Mouse (Mus musculus) G1E (cell line): ENCODE measurements around the gene Phf3. TPM values are rescaled to one million over a fixed set of nuclear protein-coding genes. Genes with fewer than 3 reads are reported as not detected.

Experiments
- ATAC-seq: 2 replicates; pipeline ENCODE4 v1.8.0; 2016; ENCODE audit warnings: mild to moderate bottlenecking; ENCODE audit not compliant: insufficient number of reproducible peaks, poor library complexity, low FRiP score, severe bottlenecking; ENCODE audit errors: extremely low read depth
- DNase-seq: peaks from one replicate; pipeline ENCODE4 v3.0.0; 2012; ENCODE audit warnings: low spot score
- H3K27me3 ChIP-seq: 2 replicates; pipeline ENCODE4 v1.6.1; 2012; ENCODE audit warnings: mild to moderate bottlenecking, low read length, inconsistent platforms; ENCODE audit not compliant: insufficient read depth
- H3K36me3 ChIP-seq: replicated peaks from 2 replicates; pipeline ENCODE3; 2012; ENCODE audit warnings: mild to moderate bottlenecking, inconsistent platforms
- H3K4me1 ChIP-seq: 2 replicates; pipeline ENCODE4 v1.6.1; 2012; ENCODE audit warnings: low read depth, low read length, inconsistent platforms, mixed read lengths; ENCODE audit not compliant: insufficient read depth
- H3K4me3 ChIP-seq: 2 replicates; pipeline ENCODE4 v1.5.1; 2012; ENCODE audit warnings: low read depth, mild to moderate bottlenecking, inconsistent platforms, low read length, moderate library complexity, mixed read lengths
- H3K9me3 ChIP-seq: replicated peaks from 2 replicates; pipeline ENCODE4 v1.6.1; 2012; ENCODE audit warnings: inconsistent platforms
- CTCF ChIP-seq: IDR thresholded peaks from 2 replicates; pipeline ENCODE4 v1.5.1; 2012; ENCODE audit warnings: low read depth, low read length, inconsistent platforms, mixed read lengths
- GATA1 ChIP-seq: IDR thresholded peaks from 2 replicates; pipeline ENCODE4 v1.6.1; 2012; ENCODE audit warnings: borderline replicate concordance, low read length, inconsistent platforms, mixed read lengths
- GATA2 ChIP-seq: IDR thresholded peaks from 2 replicates; pipeline ENCODE4 v1.6.1; 2012; ENCODE audit warnings: low read depth, low read length, inconsistent platforms, borderline replicate concordance
- POLR2AphosphoS5 ChIP-seq: IDR thresholded peaks from 2 replicates; pipeline ENCODE4 v1.6.1; 2012; ENCODE audit warnings: low read depth, low read length, inconsistent platforms; ENCODE audit not compliant: insufficient replicate concordance
- TAL1 ChIP-seq: conservative IDR thresholded peaks from 2 replicates; pipeline ENCODE4 v1.6.1; 2012; ENCODE audit warnings: low read depth, low read length, inconsistent platforms, mixed read lengths
- polyA plus RNA-seq: library from polyadenylated mRNA; stranded (reverse); fragments of >175 nt; gene quantifications from 2 replicates; pipeline ENCODE4 v1.2.3, GENCODE M21; 2012
- total RNA-seq, 2 experiments: library from RNA; stranded (forward) in 1 of 2; stranded (reverse) in 1 of 2; fragments of 200-1000 nt in 1 of 2; fragments of >200 nt in 1 of 2; fragmentation: Nextera tagmentation in 1 of 2; gene quantifications; 2 replicates each; pipeline ENCODE4 v1.2.3; 2014 to 2017

Gene Phf3
- total and polyA plus RNA-seq, 3 experiments: 66.4 to 279 (median 253) TPM

DNA sequence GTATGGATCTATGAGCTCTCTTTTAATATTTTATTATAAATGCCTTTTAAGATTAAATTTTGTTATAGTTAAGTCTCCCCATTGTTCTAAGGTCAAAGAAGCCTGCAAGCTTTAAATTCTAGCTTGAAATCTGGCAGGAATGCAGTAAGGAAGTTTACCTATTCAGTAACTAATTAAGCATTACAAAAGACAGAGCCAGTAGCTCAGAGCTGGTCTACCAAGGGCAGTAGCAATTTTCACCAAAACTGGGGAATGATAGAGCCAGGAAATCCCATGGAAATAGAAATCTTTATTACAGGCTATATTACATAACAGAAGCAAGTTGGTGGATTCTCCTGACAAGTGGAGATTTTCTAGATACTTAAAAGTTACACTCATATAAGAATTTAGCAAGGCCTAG, 116.9 kb downstream of the Phf3 start:
- no peaks in the 10 kb centered on the region for H3K4me1 ChIP-seq
- H3K9me3 ChIP-seq: no peaks in the 10 kb centered on the region
- H3K36me3 ChIP-seq: no peaks in the 10 kb centered on the region
- DNase-seq (no peak), ATAC-seq (no peak)
- TF ChIP-seq GATA1: no peak
- TF ChIP-seq GATA2: no peak
- TF ChIP-seq TAL1: no peak
- no peak for TF ChIP-seq CTCF
- TF ChIP-seq POLR2AphosphoS5: no peak
- no peaks in the 10 kb centered on the region for H3K27me3 ChIP-seq
- H3K4me3 ChIP-seq: no peak overlapping the region

DNA sequence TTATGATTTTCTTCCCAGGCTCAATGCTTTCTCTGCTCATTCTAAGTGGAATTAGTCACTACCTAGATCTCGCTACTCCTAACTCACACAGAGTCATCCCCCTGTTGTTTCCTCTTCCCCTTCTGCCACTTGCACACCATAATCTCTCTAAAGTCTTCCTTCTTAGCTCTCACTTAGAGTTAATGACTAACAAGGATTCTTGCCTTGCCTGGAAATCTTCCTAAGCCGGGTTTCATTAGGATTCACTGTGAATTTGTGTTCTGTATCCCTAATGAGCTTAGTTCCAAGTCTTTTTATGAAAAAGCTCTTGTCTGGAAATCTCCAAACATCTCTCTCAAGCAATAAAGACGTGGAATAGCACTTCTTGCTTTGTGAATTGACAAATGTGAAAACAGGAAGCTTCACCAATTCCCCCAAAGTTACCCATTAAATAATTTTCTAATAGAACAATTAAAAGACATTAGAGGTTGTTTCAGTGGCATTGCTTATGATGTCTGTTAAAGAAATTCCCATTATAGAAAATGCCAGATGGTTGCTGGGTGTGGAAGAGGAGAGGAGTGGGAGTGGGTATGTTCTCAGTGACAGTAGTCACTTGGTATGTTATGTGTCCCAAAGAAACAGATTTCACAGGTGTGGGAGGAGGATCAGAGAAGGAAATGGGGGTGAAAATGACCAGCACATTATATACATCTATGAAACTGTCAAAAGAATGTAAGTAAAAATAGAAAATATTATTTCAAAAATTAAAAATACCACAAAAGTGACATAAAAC, 118.1 kb downstream of the Phf3 start:
- Histone ChIP-seq H3K27me3 (no peaks in the 10 kb centered on the region), H3K4me1 (no peaks in the 10 kb centered on the region), H3K9me3 (no peaks in the 10 kb centered on the region), H3K4me3 (no peak overlapping the region), H3K36me3 (no peaks in the 10 kb centered on the region)
- ATAC-seq (no peak), DNase-seq (no peak)
- TF ChIP-seq GATA1: no peak
- TF ChIP-seq GATA2: no peak
- no peak for TF ChIP-seq CTCF
- TF ChIP-seq POLR2AphosphoS5: no peak
- no peak for TF ChIP-seq TAL1

Other genes with a start within 250 kb of the Phf3 start
- not detected in 2 replicates for gene AC153137.1, start 104.0 kb upstream of the Phf3 start, total RNA-seq (2014; fragmentation: Nextera tagmentation)
- 0.17 TPM in 1 of 2 replicates, not detected in the other for gene AC153137.1, start 104.0 kb upstream of the Phf3 start, total RNA-seq (2017)
- not detected in 2 replicates for gene AC153137.1, start 104.0 kb upstream of the Phf3 start, polyA plus RNA-seq